Mouse (Mus musculus): Measurements from ENCODE around the gene Rabl6.

The Rabl6 gene

DNA sequence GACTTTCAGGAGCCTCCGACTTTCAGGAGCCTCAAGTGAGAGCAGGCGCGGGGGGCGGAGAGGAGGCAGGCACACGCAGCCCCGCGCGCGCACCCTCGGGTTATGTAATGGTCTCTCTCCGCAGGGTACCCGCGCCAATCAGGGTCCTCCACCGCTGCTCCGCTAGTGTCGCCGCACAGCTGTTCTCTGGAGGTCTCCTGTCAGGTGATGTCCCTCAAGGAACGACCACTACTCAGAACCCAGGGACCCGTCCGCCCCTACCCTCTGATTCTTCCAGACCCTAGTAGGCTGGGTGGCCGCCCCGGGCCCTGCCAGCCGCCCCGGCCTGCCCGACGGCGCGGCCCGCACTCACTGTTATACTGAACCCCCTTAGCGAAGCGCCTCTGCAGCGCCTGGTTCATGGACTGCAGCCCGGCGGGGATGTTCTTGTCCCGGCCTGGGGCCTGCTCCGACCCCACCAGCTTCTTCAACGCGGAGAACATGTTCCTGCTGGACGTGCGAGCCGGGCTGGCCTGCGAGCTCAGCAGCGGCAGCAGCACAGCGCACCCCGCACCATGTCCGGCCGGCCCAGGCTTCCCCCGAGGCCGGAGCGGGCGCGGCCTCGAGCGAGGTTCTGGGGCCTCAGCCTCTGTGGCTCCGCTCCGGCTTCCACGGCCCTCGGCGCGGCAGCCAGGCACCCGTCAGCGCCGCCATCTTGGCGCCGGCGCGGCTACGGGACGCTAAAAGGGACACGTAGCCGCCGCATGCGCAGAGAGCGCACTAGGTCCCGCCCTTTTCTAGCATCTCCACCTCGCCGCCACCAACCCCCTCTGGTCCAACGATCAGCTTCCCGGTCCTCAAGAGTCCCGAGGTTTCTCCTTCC is at the start of gene Rabl6:
Gene Rabl6 (minus strand): TSS at position 761 of the 862 bp plus-strand sequence.
- peak; percentile 95 to 96 for DNase-seq

DNA sequence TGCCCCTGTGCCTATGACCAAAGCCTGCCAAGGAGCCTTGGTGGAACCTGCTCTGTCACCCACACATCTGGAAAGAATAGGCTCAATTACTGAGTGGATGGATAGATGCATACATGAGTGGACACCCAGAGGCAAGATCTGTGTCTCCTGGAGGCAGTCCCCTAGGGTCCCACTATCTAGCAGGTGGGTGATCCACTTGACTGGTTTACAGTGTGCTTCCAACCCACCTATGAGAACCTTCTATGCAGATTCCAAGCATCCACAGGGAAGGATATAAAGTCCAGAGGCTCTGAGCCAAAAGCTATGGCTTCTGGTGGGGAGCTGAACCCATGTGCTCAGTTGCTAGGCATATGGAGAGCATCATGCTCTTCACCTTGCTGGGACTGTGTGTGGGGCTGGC is 49.3 kb upstream of the Rabl6 start, which contains the start of gene Lcn5:
Gene Lcn5 (plus strand): TSS at position 301 of the 400 bp plus-strand sequence.
- no peak for DNase-seq

DNA sequence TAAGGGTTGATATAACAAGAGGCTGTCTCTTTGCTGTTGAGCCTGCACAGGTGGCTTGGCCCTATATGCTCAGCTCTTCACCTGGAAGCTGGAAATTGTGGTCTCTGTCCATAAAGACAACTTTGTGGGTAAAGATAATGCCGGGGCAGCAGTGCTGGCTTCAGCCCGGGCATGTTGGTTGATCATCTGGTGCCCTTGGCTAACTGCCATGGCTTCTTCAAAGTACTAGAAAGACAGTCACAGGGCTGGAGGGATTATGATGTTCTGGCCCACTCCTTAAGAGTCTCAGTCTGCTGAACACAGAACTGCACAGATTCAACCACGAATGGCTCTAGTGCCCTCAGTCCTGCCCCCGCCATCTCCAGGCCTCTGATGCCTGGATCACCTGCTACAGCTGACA is 48.9 kb upstream of the Rabl6 start:
- DNase-seq: peak; percentile 47 to 70

DNA sequence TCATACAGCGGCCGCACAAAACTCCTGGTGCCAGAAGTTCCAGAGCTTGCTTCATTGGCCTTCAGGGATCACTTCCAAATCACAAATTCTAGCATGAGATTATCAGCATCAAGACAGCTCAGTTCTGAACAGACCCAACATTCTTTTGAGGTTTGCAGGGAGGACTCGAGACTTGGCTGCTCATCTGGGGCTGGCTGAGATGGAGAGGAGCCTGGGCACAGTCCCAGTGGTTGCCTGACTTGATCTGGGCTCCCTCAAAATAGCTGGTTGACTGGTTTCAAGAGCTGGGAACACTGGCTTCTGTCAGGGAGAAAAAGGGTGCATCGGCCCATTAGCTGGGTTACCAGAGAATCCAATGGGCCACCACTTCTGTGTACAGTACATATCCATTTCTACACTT is 48.4 kb upstream of the Rabl6 start:
- DNase-seq: peak; percentile 19 to 45

DNA sequence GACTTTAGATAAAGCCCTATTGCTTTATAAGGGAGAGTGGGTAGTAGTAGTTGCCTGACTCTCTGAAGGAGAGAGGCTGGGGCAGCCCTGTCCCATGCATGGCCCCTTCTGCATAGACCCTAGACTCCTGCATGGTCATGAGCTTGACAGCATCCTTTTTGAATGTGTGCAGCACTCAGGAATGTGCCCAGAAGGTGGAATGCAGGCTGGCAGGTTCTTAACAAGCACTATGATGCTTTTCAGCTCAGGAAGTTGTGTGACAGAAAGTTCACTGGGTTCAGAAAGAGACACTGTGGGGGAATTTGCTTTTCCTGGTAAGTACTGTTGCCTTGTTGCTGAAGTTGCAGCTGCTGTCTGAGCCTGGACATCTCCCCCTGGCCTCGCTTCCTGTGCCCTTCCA is 46.2 kb upstream of the Rabl6 start:
- DNase-seq: no peak

DNA sequence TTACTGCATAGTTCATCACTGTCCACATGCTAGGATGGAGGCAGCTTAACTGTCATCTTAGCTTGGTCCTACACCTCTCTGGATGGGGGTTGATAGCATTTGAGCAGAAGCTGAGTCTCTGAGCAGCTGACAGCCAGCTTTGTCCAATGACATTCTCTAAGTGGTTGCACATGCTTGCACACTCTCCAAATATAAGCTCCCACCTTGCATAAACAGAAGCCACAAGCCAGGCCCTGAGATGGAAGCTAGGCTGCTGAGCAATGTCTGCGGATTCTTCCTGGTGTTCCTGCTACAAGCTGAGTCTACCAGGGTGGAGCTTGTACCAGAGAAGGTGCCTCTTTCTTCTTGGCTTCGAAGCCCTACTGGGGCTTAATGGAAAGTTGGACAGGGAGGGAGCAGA is 44.6 kb upstream of the Rabl6 start, which contains the start of gene Lcn8:
Gene Lcn8 (plus strand): TSS at position 219 of the 400 bp plus-strand sequence.
- no peak for DNase-seq

DNA sequence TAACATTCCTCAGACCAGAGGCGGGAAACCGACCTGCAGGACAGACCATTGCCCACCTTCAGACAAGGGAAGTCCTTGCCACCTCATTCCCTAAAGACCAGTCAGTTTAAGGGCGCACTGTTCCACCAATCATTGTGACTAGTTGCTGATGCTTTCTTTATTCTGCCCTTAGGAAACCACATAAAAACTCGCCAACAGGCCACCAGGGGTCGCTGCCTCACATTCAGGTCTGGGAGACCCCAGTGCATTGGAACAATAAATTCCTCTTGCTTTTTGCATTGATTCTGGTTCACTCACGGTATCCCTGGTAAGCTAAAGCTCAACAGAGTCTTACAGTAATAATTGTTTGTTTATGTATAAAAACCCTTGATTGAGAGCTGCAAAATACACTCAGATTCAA is 31.6 kb upstream of the Rabl6 start:
- peak; percentile 28 to 61 for DNase-seq

DNA sequence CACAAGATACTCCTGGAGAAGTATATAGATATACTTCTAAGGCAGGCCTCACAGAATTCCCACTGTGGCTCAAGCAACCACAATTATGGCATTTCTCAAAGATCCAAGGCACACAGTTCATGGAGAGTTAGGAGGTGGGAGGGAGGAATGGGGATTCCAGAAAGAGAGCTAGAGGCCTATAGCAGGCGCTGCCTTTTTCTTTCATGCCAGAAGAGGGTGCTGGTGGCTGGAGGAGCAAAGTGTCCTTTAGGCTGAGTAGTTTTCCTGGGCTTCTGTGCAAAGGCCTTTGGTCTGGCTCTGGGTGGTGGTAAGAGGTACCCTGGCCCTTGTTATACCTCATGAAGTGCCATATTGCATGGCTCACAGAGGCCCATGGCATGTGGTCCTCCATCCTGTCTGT is 25.7 kb upstream of the Rabl6 start:
- no peak for DNase-seq

DNA sequence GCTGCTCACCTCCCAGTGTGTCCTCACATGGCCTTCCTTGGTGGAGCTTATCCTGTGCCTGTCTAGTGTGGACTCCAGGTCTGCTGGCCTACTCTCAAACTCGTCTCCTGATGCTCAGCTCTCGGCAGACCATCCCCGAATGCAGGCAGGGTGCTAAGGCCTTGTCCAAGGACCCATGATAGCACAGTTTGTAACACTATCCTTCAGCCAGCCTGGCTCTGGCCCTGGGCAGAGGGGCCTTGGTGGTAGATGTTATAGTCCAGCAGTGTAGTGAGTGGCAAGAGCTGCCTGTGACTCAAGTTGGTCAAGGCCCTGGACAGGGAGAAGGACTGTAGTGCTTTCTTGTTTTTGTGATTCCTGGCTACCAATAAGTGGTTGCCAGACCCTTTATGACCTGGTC is 25.3 kb upstream of the Rabl6 start:
- no peak for DNase-seq

DNA sequence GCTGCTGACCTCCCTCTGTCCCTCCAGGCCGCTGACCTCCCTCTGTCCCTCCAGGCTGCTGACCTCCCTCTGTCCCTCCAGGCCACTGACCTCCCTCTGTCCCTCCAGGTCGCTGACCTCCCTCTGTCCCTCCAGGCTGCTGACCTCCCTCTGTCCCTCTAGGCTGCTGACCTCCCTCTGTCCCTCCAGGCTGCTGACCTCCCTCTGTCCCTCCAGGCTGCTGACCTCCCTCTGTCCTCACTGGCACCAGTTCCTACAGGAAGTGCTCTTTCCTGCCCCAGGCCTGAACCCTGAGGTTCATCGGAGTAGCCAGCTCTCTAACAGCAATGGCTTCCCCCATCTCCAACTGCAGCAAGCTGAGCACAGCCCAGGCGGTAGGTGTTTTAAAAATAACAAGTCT is 20.4 kb upstream of the Rabl6 start:
- no peak for DNase-seq

DNA sequence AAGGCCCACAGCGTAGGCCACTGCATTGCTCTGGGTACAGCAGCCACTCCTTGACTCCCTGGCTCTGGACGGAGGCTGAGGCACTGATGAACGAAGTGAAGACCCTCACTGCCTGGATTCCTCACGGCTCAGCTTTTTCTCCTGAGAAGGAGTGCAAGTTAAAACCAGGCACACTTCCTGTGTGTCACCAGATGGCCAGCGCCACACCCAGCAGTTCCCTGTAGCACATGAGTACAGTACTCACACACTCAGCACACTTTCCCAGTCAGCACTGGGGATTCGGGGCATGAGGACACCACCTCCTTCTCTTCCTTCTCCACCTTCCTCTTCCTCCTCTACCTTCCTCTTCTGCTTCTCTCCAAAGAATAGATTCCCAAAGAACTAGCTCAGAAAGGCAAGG is 19.5 kb upstream of the Rabl6 start, which contains the start of gene Fcna:
Gene Fcna (minus strand): TSS at position 220 of the 400 bp plus-strand sequence.
- DNase-seq: no peak

DNA sequence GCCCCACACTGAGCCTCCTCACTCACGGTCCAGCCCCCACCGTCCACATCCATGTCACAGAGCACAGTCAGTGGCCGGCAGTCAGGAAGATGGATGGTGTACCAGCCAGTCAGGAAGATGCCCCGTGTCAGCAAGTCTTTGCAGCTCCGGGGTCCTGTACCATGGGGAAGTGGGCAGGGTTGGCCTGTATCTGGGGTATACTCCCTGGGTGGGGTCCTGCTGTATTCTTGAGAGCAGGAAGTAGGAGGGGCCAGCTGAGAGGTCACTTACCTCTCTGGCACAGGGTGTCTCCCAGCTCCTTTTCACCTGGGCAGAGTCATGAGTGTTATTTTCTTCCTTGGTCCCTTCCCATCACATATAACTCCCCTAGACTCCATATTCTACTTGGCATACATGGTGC is 17.7 kb upstream of the Rabl6 start:
- no peak for DNase-seq

DNA sequence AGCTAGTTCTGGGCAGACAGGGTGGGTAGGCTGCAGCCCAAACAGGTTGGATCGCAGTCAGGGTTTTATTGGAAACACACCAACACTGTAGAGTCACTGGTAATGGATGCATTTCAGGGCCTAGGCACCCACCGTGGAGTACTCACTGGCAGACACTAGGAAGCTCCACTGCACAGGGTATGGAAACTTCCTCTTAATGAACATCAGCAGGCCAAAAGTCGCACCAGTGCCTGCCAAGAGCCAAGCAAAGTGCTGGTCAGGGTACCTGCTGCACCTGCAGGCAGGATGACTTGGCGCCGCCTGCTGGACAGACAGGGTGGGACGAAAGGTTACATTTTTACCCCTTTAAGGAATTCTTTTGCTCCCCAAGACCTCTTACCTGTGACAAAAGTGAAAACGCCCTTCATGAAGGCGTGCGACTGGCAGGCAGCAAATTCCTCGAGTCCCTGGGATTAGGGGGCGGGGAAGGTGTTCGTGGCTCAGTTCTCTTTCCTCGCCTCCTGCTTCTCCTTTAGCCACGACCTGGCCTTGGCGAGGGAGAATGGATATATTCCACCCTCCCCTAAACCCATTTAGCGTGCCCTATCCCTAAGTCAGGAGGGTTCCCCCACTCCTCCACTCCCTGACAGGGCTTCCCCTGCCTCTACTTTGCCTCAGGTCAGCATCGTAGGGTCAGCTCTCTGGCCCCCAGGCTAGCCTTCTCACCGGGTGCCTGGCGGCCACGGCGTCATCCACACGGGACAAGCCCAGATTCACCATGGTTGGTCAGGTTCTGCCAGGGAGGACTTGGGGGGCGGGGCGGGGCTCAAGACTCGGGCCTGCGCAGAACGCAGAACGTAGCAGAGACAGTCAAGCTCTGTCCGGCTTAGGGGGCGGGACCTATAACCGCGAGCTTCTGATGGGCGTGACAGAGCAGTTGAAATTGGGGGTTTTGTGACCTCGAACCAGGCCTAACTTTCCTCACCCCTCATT is 13.2 kb upstream of the Rabl6 start, which contains the start of gene Tmem141:
Gene Tmem141 (minus strand): TSS at position 777 of the 972 bp plus-strand sequence.
- peak; percentile 94 to 98 for DNase-seq

DNA sequence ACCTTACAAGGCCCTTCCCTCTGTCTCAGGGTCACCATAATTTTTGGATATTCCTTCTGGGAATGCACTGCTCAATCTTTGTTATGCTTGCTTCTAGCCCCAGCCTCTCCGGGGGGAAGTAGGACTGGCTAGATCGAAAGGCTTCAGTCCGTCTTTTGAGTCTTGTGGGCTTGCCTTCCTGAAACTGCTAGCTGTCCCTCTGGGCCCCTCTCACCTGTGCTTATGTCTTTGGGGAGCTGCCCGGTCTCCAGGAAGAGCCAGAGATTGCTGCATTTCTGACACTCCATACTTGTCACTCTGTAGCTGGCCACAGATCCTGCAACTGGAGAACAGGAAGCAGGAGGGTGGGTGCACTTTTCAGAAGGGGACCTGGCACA is 12.5 kb upstream of the Rabl6 start:
- DNase-seq: no peak

DNA sequence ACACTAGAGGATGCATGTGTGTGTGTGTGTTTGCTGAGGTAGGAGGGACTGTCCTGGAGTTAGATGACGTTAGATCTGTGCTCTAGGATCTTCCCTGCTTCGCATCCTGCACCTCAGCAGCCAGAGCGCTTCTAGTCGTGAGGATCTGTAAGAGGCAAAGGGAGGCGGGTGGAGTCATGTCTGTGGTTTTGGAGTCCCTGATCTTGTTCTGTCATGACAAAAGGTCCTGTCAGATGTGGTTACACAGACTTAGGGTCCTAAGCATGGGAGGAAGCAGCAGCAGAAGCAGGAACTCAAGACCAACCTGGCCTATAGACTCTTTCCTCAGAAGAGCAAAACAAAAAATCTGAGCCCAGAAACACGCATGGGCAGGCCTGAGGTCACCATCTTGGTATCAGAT is 12.1 kb upstream of the Rabl6 start:
- DNase-seq: no peak

DNA sequence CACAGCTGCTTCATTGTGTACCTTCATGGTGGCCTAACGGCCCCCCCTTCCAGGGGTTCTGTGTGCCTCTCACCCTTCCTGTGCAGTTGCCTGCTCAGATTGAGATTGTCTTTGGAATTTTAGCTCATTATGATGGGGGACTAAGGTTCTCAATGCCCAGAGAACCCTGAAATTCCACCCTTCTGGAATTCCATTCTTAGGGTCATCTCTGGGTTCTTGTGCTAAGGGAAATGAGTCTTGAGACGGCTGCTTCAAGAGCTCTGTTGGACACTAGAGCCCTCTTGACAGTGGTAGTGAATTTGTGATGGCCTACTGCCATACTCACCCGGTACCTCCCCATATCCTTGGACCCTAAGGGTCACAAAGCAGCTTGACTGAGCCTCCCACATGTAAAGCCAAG is 9.3 kb upstream of the Rabl6 start, which contains the start of gene Ccdc183:
Gene Ccdc183 (minus strand): TSS at position 101 of the 400 bp plus-strand sequence.
- no peak for DNase-seq

DNA sequence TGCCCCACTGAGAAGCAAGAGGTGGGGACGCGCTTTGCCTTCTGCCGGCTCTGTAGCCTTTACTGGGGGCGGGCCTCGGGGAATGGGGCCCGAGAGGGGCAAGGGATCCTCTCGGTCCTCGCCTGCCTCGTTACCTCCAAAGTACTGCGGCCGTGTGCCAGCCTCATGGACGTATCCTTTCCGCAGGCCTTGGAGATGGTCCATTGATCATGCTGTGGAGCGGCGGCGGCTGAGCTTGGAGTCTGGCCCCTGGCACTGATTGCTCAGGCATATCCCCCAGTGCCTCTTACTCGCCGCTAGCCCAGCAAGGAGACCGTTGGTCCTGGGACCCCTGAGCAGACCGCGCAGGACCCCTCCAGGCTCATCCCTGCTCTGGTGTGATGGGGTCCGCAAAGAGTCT is 8.1 kb upstream of the Rabl6 start:
- peak; percentile 25 to 42 for DNase-seq

DNA sequence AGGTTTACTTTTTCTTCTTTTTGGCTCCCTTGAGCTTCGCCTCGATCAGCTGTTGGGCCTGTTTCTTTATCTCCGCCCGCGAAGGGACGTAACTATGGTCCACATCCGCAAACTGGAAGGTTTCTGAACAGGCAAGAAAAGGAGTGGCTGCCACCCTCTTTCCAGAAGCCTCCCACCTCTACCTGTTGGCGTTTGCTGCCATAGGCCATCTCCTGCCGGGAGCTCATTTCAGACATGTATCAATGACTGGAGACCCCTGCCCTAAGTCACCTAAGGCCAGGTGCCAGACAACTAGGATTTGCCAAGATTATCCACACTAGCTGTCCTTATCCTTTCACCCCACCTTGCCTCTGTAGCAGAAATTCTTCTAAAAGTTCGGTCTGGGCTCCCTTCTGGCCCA is 350 bp upstream of the Rabl6 start:
- no peak for DNase-seq

DNA sequence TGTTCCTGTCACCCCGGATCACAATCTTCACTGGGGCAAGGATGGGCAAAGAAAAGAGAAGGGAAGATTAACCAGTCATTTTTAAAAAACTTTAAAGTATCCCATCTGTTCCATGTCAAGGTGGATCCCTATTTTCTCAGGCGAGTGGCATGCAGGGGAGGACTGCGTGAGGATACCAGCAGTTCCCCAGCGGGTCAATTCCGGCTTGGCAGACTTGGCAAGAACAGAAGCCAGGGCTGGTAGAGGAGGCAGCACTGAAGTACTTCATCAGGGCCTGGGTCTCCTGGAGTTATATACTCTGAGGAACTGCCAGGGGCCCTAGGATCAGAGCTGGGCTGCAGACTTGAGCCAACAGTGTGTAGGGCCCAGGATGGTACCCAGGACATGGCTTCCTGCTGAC is 5.8 kb downstream of the Rabl6 start:
- DNase-seq: peak; percentile 52 to 54

DNA sequence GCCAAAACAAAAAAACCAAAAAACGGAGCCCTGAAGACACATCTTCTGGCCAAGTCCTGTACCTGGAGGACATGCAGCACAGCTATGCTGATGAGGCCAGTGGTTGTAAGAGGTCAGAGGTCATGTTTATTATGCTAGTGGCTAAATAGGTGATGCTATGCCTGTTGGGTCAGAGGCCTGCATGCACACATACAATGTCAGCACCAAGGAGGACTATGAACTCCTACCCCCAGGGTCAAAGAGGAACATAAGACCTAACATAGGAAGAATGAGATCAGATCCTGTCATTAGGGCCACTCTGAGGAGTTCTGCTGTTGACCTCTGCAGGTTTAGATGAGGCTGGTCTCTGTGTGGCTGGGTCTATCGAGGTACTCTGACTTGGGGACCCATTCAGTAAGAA is 8.3 kb downstream of the Rabl6 start:
- DNase-seq: no peak

DNA sequence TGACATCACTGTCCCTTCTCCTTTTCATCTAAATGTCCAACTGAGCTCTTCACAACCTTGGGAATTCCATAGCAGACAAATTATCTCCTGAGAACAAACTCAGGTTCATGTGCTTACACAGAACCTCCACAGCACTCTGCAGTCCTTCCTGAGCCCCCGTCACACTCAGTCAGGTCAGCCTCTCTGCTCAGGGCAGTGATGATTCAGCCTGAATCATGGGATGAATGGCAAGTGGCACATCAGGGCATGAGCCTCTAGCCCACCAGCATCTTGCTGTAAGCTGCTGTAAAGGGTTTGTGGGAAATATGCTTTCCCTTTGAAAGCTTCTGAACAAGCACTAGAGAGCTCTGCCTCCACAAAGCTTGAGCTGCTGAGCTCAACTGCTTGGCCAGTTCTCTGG is 9.6 kb downstream of the Rabl6 start:
- no peak for DNase-seq

DNA sequence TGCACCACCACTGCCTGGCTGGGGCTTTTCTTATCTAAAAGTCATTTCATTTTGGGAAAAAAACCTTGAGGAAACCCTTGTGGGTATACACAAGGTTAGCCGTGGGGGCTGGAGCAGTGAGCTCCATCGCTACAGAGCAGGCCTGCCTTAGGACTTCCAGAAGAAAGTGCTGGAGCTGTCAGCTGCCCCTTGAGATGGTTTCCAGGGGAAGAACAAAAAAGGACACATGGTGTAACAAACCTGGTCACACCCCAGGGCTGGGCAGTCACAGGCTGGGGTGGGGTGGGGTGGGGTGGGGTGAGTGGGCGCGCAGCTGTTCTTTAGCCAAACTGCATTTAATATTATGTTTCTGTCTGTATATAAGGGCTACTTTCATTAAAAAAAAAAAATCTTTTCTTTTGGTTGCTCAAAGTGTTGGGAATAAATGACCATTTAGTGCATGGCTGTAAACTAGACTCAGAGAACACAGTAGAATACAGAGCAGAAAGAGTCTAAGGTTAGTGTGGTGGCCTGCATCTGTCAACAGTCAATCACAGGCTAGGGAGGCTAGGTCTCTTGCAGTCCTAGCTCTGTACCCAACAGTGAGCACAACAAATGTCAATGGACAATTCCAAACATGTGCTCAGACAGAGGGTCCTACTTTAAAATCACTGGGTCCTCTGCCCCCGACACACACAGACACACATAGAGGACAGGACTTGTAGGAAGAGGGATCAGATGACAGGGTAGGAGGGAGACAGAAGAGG is 11.4 kb downstream of the Rabl6 start:
- no peak for DNase-seq

DNA sequence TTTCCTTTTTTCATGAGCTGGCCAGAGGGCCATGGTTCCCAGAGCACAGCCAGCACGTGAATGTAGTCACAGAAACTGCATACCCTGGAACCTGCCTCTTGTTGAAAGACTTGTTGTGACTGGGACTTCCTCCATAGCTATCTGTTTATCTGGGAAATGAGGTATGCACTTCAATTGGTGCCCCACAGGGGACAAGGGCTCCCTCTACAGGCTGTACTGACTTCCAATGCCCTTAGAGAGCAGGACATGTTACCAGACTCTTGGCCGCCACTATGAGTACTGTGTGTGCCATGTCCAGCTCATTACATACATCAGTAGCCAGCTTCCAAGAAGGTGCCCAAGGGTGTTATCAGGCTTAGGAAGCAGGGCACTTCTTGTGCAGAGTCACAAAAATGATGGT is 16.5 kb downstream of the Rabl6 start:
- DNase-seq: peak; percentile 50 to 72
